Mouse (Mus musculus): ENCODE results near the gene Etfa.

DNA sequence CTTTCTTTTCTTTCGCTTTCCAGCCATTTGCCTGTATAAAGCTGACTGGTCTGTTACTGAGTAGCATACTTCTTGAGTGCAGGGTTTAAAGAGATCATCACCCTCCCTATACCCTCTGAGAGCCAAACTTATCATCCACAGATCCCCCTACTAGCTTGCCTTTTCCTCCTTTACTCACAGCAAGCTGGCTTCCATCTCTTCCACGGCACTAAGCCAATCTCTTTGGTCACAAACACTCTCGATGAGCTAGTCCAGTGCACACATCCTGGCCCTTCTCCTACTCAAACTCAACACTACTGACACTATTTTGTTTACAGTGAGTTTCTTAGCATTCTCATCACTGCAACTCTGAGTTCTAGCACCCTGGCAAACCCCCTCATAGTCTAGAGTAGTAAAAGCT is 4.1 kb downstream of the Etfa start:
- no peak for TF ChIP-seq CTCF (IDR thresholded peaks at IDR 0.05; ENCODE audit: extremely low read depth, insufficient read length, insufficient replicate concordance, low read depth, low read length)
- no peak for TF ChIP-seq POLR2A (IDR thresholded peaks at IDR 0.05; ENCODE audit: low read depth, low read length)

Measured in small intestine, adult 2 months (tissue).